Mouse (Mus musculus): ENCODE results near the gene Bend5.

Gene Bend5

GRCm38 (mm10) chr4:111432417-111432816, 17.6 kb downstream of the Bend5 start:
- in situ Hi-C loops (cut with MboI; ENCODE audit: unreplicated experiment in 2 of 2), result no loop called here

GRCm38 (mm10) chr4:111441709-111442108, 26.9 kb downstream of the Bend5 start:
- in situ Hi-C loops (cut with MboI; ENCODE audit: unreplicated experiment in 2 of 2), result no loop called here

- in situ Hi-C loops (cut with MboI; ENCODE audit: unreplicated experiment in 2 of 2), result no loop called here
Observed at GRCm38 (mm10) chr4:111442435-111443238, 27.8 kb downstream of the Bend5 start.

- in situ Hi-C loops (cut with MboI; ENCODE audit: unreplicated experiment in 2 of 2), result no loop called here
Observed at GRCm38 (mm10) chr4:111443906-111444615, 29.3 kb downstream of the Bend5 start.

- in situ Hi-C loops (cut with MboI; ENCODE audit: unreplicated experiment in 2 of 2), result no loop called here
Observed at GRCm38 (mm10) chr4:111444616-111445160, 29.9 kb downstream of the Bend5 start.

- in situ Hi-C loops (cut with MboI; ENCODE audit: unreplicated experiment in 2 of 2), result no loop called here
Observed at GRCm38 (mm10) chr4:111447918-111448317, 33.1 kb downstream of the Bend5 start.

- in situ Hi-C loops (cut with MboI; ENCODE audit: unreplicated experiment in 2 of 2), result no loop called here
Observed at GRCm38 (mm10) chr4:111448586-111448985, 33.8 kb downstream of the Bend5 start.

- in situ Hi-C loops (cut with MboI; ENCODE audit: unreplicated experiment in 2 of 2), result no loop called here
Observed at GRCm38 (mm10) chr4:111449442-111450199, 34.8 kb downstream of the Bend5 start.

GRCm38 (mm10) chr4:111451283-111451918, 36.6 kb downstream of the Bend5 start:
- in situ Hi-C loops (cut with MboI; ENCODE audit: unreplicated experiment in 2 of 2), result no loop called here

- in situ Hi-C loops (cut with MboI; ENCODE audit: unreplicated experiment in 2 of 2), result no loop called here
Observed at GRCm38 (mm10) chr4:111452192-111452591, 37.4 kb downstream of the Bend5 start.

GRCm38 (mm10) chr4:111453275-111453674, 38.5 kb downstream of the Bend5 start:
- in situ Hi-C loops (cut with MboI; ENCODE audit: unreplicated experiment in 2 of 2), result no loop called here

GRCm38 (mm10) chr4:111455621-111456020, 40.8 kb downstream of the Bend5 start:
- in situ Hi-C loops (cut with MboI; ENCODE audit: unreplicated experiment in 2 of 2), result no loop called here

GRCm38 (mm10) chr4:111457568-111457967, 42.8 kb downstream of the Bend5 start:
- in situ Hi-C loops (cut with MboI; ENCODE audit: unreplicated experiment in 2 of 2), result no loop called here

GRCm38 (mm10) chr4:111467293-111467773, 52.5 kb downstream of the Bend5 start:
- in situ Hi-C loops (cut with MboI; ENCODE audit: unreplicated experiment in 2 of 2), result no loop called here

GRCm38 (mm10) chr4:111467796-111468195, 53.0 kb downstream of the Bend5 start:
- in situ Hi-C loops (cut with MboI; ENCODE audit: unreplicated experiment in 2 of 2), result no loop called here

GRCm38 (mm10) chr4:111469847-111470246, 55.0 kb downstream of the Bend5 start:
- in situ Hi-C loops (cut with MboI; ENCODE audit: unreplicated experiment in 2 of 2), result no loop called here

GRCm38 (mm10) chr4:111471726-111472125, 56.9 kb downstream of the Bend5 start:
- in situ Hi-C loops (cut with MboI; ENCODE audit: unreplicated experiment in 2 of 2), result no loop called here

- in situ Hi-C loops (cut with MboI; ENCODE audit: unreplicated experiment in 2 of 2), result no loop called here
Observed at GRCm38 (mm10) chr4:111472511-111472910, 57.7 kb downstream of the Bend5 start.

GRCm38 (mm10) chr4:111473014-111473413, 58.2 kb downstream of the Bend5 start:
- in situ Hi-C loops (cut with MboI; ENCODE audit: unreplicated experiment in 2 of 2), result no loop called here

GRCm38 (mm10) chr4:111475374-111475971, 60.7 kb downstream of the Bend5 start:
- in situ Hi-C loops (cut with MboI; ENCODE audit: unreplicated experiment in 2 of 2), result no loop called here
